11 mouse cellular contexts compared by ENCODE assay signal in genomic region chr7:66136187-66136586, GRCm38 (mm10). TPM values are rescaled to one million over a fixed set of nuclear protein-coding genes. Genes with fewer than 3 reads are reported as not detected.
DNase-seq lines count a peak whose midpoint lies in the region; ATAC-seq and TF ChIP-seq lines count a peak whose summit lies in the region.
"Had no signal": no experiment of that assay in that cellular context is flagged by ENCODE, and none has a peak within 500 bp of the region (broad histone marks: within the 10 kb centered on the region; RNA-seq: fewer than 3 reads in every experiment).

No protein-coding gene starts in this region.

- peak overlapping the region; percentile 69 for H3K27ac ChIP-seq in limb, embryonic 12.5 days
- no peak overlapping the region for H3K27ac ChIP-seq in limb, embryonic 10.5 days
- peak overlapping the region; percentile 92 for H3K27ac ChIP-seq in bone marrow macrophage, adult 2 months (ENCODE audit: insufficient read depth, low read depth, low read length)
- peak overlapping the region; percentile 75 for H3K27ac ChIP-seq in macrophage
- H3K27ac ChIP-seq: kidney, postnatal 0 days had no signal

- peaks cover 75% of the 10 kb centered on the region for H3K79me2 ChIP-seq in macrophage (ENCODE audit: inconsistent target)

- no peak overlapping the region for H3K9ac ChIP-seq in limb, embryonic 12.5 days (replicated peaks)
- H3K9ac ChIP-seq: liver, embryonic 14.5 days had no signal

- no peak for TF ChIP-seq CTCF in bone marrow macrophage, adult 2 months (IDR thresholded peaks at IDR 0.05; ENCODE audit: low read depth, low read length)

- peaks cover 47% of the 10 kb centered on the region for H3K4me1 ChIP-seq in limb, embryonic 12.5 days (replicated peaks)
- peaks cover 10% of the 10 kb centered on the region; the same call in 1 of the 2 replicates for H3K4me1 ChIP-seq in limb, embryonic 10.5 days
- peaks cover 56% of the 10 kb centered on the region for H3K4me1 ChIP-seq in bone marrow macrophage, adult 2 months (ENCODE audit: control insufficient read depth, insufficient read depth, low read length)

- ATAC-seq in limb, embryonic 12.5 days (ENCODE audit: insufficient number of reproducible peaks, insufficient read depth, low FRiP score, low TSS enrichment, low read depth): 0 out of 2 replicates have a peak, but pooled peaks have one; percentile 52

- peaks cover 21% of the 10 kb centered on the region for H3K36me3 ChIP-seq in limb, embryonic 12.5 days
- H3K36me3 ChIP-seq in limb, embryonic 10.5 days: peaks cover 36% of the 10 kb centered on the region
- H3K36me3 ChIP-seq in macrophage (ENCODE audit: inconsistent target): no peaks in the 10 kb centered on the region

- DNase-seq in limb, embryonic 10.5 days (ENCODE audit: low spot score): no peak
- peak; percentile 44 for DNase-seq in fibroblast of lung, adult 2 months (ENCODE audit: low read depth)
- DNase-seq in right cerebral cortex, postnatal 10 days (ENCODE audit: low spot score in 2 of 2): no peak
- no peak for DNase-seq in adrenal gland, postnatal 10 days
- no peak for DNase-seq in cerebellum, postnatal 14 days
- DNase-seq: right cerebral cortex, adult 18-20 months had no signal

- no peaks in the 10 kb centered on the region for H3K27me3 ChIP-seq in limb, embryonic 12.5 days
- H3K27me3 ChIP-seq in limb, embryonic 10.5 days (ENCODE audit: low read depth, poor library complexity, severe bottlenecking): no peaks in the 10 kb centered on the region

- no peak for TF ChIP-seq POLR2A in bone marrow macrophage, adult 2 months (IDR thresholded peaks at IDR 0.05; ENCODE audit: borderline replicate concordance, low read depth, low read length)

- H3K9me3 ChIP-seq in limb, embryonic 12.5 days: no peaks in the 10 kb centered on the region
- no peaks in the 10 kb centered on the region for H3K9me3 ChIP-seq in limb, embryonic 10.5 days (replicated peaks)

- no peak overlapping the region for H3K4me2 ChIP-seq in limb, embryonic 12.5 days

- H3K4me3 ChIP-seq in limb, embryonic 12.5 days (replicated peaks): no peak overlapping the region
- no peak overlapping the region for H3K4me3 ChIP-seq in limb, embryonic 10.5 days
- peak overlapping the region; percentile 27; the same call in 1 of the 2 replicates for H3K4me3 ChIP-seq in bone marrow macrophage, adult 2 months (ENCODE audit: insufficient read depth, low read length)
- H3K4me3 ChIP-seq in macrophage (ENCODE audit: inconsistent target): no peak overlapping the region

RNA-seq across cellular contexts. Expression of gene Chsy1, which starts 26.9 kb away (rescaled TPM):
- polyA plus RNA-seq in limb, embryonic 12.5 days (2016; fragmentation: Nextera tagmentation; extraction: Ambion mirVana): 20.7 and 23.0 TPM in 2 replicates
- polyA plus RNA-seq in limb, embryonic 10.5 days (2016; fragmentation: Nextera tagmentation; extraction: Ambion mirVana): 12.9 and 14.8 TPM in 2 replicates
- polyA plus RNA-seq in bone marrow macrophage, adult 2 months (2012; ENCODE audit: insufficient read depth, insufficient read length, missing spikeins): 10.8 and 11.8 TPM in 2 replicates
- total RNA-seq in macrophage (2018; cell fraction: chromatin; rRNA removed): 1 to 10 TPM in 21 of 26 experiments, under 1 TPM in 4, not detected in 1; 0.31 to 8.8 (median 2.2) TPM
- 1 to 10 TPM; 3.3 to 10.0 (median 6.5) TPM for total RNA-seq in macrophage (2018; cell fraction: cytosol; rRNA removed)
- total RNA-seq in macrophage (2018; cell fraction: nucleus; rRNA removed): 10 to 100 TPM in 8 of 26 experiments, 1 to 10 TPM in 18; 2.8 to 16.0 (median 7.8) TPM
- 4.8 to 6.6 TPM (median 5.3 TPM) in 3 replicates for polyA plus RNA-seq in macrophage (2018)
- 10 to 100 TPM; 19.7 to 20.1 TPM for total RNA-seq in adrenal gland, postnatal 10 days (2021)

RNA-seq across cellular contexts. Expression of gene Selenos, which starts 56.7 kb away (rescaled TPM):
- polyA plus RNA-seq in limb, embryonic 12.5 days (2016; fragmentation: Nextera tagmentation; extraction: Ambion mirVana): 87.0 and 88.9 TPM in 2 replicates
- polyA plus RNA-seq in limb, embryonic 10.5 days (2016; fragmentation: Nextera tagmentation; extraction: Ambion mirVana): 83.0 and 83.5 TPM in 2 replicates
- polyA plus RNA-seq in bone marrow macrophage, adult 2 months (2012; ENCODE audit: insufficient read depth, insufficient read length, missing spikeins): 75.3 and 89.0 TPM in 2 replicates
- 10 to 100 TPM; 10.2 to 38.6 (median 22.3) TPM for total RNA-seq in macrophage (2018; cell fraction: chromatin; rRNA removed)
- 100 to 1,000 TPM in 11 of 26 experiments, 10 to 100 TPM in 15; 75.1 to 130 (median 94.4) TPM for total RNA-seq in macrophage (2018; cell fraction: cytosol; rRNA removed)
- 100 to 1,000 TPM in 3 of 26 experiments, 10 to 100 TPM in 23; 21.6 to 122 (median 74.0) TPM for total RNA-seq in macrophage (2018; cell fraction: nucleus; rRNA removed)
- polyA plus RNA-seq in macrophage (2018): 70.7 to 94.6 TPM (median 87.3 TPM) in 3 replicates
- total RNA-seq in adrenal gland, postnatal 10 days (2021): 10 to 100 TPM; 65.2 to 79.5 TPM
